Mouse (Mus musculus) forebrain, embryonic 12.5 days (tissue): Measurements from ENCODE around the gene Cabcoco1. TPM values are rescaled to one million over a fixed set of nuclear protein-coding genes. Genes with fewer than 3 reads are reported as not detected.

Source experiments
- ATAC-seq: fragments of 200-750 bp; cut with Nextera tagmentation; 2 replicates; pipeline ENCODE4 v1.8.0; 2017; ENCODE audit warnings: moderate TSS enrichment; ENCODE audit not compliant: low FRiP score
- H3K27ac ChIP-seq: fragments of 300-500 bp; sonication (generic); 2 replicates; pipeline ENCODE4 v1.5.1; 2016; ENCODE audit warnings: mild to moderate bottlenecking
- H3K27me3 ChIP-seq: fragments of 300-500 bp; sonication (generic); 2 replicates; pipeline ENCODE4 v1.6.1; 2016; ENCODE audit warnings: mild to moderate bottlenecking
- H3K36me3 ChIP-seq: fragments of 300-500 bp; sonication (generic); replicated peaks from 2 replicates; pipeline ENCODE4 v1.6.1; 2016; ENCODE audit warnings: mild to moderate bottlenecking
- H3K4me1 ChIP-seq: fragments of 300-500 bp; sonication (generic); 2 replicates; pipeline ENCODE4 v1.6.1; 2016
- H3K4me2 ChIP-seq: fragments of 300-500 bp; sonication (generic); 2 replicates; pipeline ENCODE4 v1.6.1; 2016; ENCODE audit warnings: mild to moderate bottlenecking, moderate library complexity
- H3K4me3 ChIP-seq: fragments of 300-500 bp; sonication (generic); replicated peaks from 2 replicates; pipeline ENCODE4 v1.5.1; 2016; ENCODE audit warnings: mild to moderate bottlenecking
- H3K9ac ChIP-seq: fragments of 300-500 bp; sonication (generic); 2 replicates; pipeline ENCODE4 v1.6.1; 2016; ENCODE audit warnings: mild to moderate bottlenecking
- H3K9me3 ChIP-seq: fragments of 300-500 bp; sonication (generic); 2 replicates; pipeline ENCODE4 v1.6.1; 2016
- WGBS: fragments of 180-500 bp; shearing (Covaris S2); methylation state at CpG from one replicate; pipeline ENCODE4 v1.1.7; 2016; 5-methylcytosine and 5-hydroxymethylcytosine counted together
- polyA plus RNA-seq: library from polyadenylated mRNA; unstranded; fragments of >200 nt; fragmentation: Nextera tagmentation; extraction: Ambion mirVana; gene quantifications from 2 replicates; pipeline ENCODE4 v1.2.1, GENCODE M21; 2016

The Cabcoco1 gene
- polyA plus RNA-seq, 1 experiment from 2014 or later: 0.38 TPM

DNA sequence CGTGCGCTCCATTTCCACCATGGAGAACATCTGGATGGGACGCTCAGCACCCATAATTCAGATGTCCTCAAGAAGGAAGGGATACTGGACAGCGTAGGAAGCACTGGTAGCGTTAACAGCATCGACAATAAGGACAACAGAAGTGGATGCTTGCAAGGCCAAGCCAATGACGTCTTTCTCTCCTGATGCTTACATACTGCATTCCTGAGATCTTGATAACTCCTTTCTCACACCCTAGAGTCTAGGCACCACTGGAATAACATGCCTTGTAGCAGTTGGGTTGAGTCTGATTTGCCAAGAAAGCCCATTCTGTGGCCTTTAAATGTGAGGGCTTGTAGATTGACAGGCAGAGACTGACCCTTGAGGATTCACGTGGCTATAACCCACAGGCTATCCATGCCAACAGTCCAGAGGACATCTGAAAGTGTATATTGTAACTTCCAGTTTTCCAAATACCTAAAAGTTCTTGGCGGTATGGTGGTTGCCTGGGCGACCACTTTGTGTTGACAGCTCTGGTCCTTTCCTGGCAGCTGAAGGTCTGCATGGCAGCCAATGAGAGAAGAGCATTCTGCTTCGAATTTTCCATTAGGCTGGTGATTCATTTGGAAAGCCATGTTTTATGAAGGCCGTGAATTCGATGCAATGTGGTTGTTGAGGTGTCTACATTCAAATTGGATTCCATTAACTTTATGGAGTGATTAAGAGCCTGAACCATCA is 124.5 kb downstream of the Cabcoco1 start:
- Histone ChIP-seq H3K27ac (no peak overlapping the region), H3K9ac (no peak overlapping the region), H3K36me3 (no peaks in the 10 kb centered on the region), H3K9me3 (no peaks in the 10 kb centered on the region; the same call in 1 of the 2 replicates), H3K4me1 (no peaks in the 10 kb centered on the region), H3K27me3 (no peaks in the 10 kb centered on the region), H3K4me2 (no peak overlapping the region), H3K4me3 (no peak overlapping the region)
- 92% methylated on average over 13 of the region's 13 CpGs for WGBS
- ATAC-seq: no peak

DNA sequence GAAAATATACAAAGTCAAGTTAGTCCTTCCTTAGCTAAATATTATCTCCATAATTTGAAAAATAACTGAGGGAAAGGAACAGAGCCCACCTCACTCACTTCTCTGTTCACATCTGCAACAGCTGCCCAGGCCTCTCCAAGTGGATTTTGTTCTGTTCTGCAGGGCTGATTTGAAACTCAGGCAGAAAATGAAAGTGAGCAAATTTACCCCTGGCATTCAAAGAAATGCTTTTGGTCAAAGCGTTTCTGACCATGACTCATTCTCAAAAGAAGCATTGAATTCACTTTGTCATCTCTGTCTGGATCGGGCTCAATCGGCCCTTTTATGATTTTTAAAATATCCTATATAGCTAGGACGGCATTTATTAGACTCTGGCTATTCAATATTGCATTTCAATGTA is 135.8 kb downstream of the Cabcoco1 start:
- Histone ChIP-seq H3K4me2 (no peak overlapping the region), H3K4me1 (no peaks in the 10 kb centered on the region), H3K27me3 (no peaks in the 10 kb centered on the region), H3K36me3 (no peaks in the 10 kb centered on the region), H3K27ac (no peak overlapping the region), H3K9ac (no peak overlapping the region), H3K4me3 (no peak overlapping the region), H3K9me3 (no peaks in the 10 kb centered on the region)
- ATAC-seq: no peak
- 83% methylated on average over 4 of the region's 4 CpGs for WGBS

DNA sequence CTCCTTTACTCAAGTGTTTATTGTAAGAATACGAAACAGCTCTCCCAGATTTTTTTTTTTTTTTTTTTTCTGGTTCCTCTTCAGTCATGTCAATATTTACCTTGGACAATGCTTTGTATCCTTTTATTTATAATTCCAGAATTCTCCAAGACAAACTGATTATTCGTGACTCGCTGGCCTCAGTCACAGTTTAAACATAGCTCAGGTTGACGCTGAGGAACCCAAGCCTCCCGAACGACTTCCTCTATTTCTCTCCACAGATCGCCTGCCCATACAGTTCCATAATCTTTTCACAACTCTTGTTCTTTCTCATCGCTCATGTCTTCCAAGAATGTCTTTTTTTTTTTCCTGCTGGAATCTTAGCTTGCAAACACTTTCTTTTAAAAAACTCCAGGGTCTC is 144.9 kb downstream of the Cabcoco1 start:
- Histone ChIP-seq H3K27ac (no peak overlapping the region), H3K4me2 (no peak overlapping the region), H3K36me3 (no peaks in the 10 kb centered on the region), H3K9ac (no peak overlapping the region), H3K4me3 (no peak overlapping the region), H3K27me3 (no peaks in the 10 kb centered on the region), H3K4me1 (peaks cover 3% of the 10 kb centered on the region; the same call in 1 of the 2 replicates), H3K9me3 (peaks cover 4% of the 10 kb centered on the region; the same call in 1 of the 2 replicates)
- WGBS: 82% methylated on average over 8 of the region's 8 CpGs
- ATAC-seq: no peak

DNA sequence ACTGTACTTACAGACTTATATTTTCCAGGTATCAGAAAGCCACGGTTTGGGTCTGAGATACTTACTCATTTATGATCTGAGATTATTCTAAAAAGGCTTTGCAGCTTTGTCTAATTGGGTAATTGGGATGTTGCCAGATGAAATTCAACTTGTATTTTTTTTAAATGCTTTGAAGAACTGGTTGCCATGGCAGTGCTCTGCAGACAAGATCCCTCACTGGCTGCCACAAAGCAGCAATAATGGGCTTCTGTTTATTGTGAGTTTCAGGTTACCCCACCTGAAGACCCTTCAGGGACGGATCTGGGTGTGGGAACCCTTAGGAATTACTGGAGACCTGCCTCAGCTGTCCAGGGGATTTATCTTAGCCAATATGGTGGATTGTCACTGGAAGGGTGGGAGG is 145.6 kb downstream of the Cabcoco1 start:
- H3K4me2 ChIP-seq: no peak overlapping the region
- no peaks in the 10 kb centered on the region for H3K27me3 ChIP-seq
- no peak overlapping the region for H3K27ac ChIP-seq
- H3K4me3 ChIP-seq: no peak overlapping the region
- WGBS: 52% methylated on average over 2 of the region's 2 CpGs
- peaks cover 4% of the 10 kb centered on the region; the same call in 1 of the 2 replicates for H3K9me3 ChIP-seq
- ATAC-seq: no peak
- H3K9ac ChIP-seq: no peak overlapping the region
- H3K36me3 ChIP-seq: no peaks in the 10 kb centered on the region
- peaks cover 3% of the 10 kb centered on the region; the same call in 1 of the 2 replicates for H3K4me1 ChIP-seq

DNA sequence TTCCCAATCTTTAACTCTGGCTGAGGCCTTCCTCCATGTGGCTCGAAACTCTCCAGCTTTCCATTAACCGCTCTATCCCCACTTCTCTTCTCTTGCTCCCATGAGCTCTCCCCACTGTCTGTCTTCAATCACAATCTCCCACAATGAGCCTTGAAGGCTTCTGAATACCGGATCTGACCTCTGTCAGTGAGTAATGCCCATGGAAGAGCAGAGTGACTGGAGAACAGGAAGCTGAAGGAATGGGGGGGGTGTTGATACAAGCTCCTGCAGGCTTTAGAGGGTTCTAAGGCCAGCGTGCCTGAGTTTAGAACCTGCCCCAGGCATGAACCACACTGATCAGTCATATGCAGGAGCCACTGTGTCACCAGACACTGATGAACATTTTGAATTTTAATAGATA is 150.1 kb downstream of the Cabcoco1 start:
- Histone ChIP-seq H3K27me3 (no peaks in the 10 kb centered on the region), H3K4me2 (no peak overlapping the region), H3K4me3 (no peak overlapping the region), H3K27ac (no peak overlapping the region), H3K36me3 (no peaks in the 10 kb centered on the region), H3K9me3 (no peaks in the 10 kb centered on the region), H3K4me1 (peaks cover 3% of the 10 kb centered on the region; the same call in 1 of the 2 replicates), H3K9ac (no peak overlapping the region)
- ATAC-seq: no peak
- WGBS: 77% methylated on average over 4 of the region's 4 CpGs

DNA sequence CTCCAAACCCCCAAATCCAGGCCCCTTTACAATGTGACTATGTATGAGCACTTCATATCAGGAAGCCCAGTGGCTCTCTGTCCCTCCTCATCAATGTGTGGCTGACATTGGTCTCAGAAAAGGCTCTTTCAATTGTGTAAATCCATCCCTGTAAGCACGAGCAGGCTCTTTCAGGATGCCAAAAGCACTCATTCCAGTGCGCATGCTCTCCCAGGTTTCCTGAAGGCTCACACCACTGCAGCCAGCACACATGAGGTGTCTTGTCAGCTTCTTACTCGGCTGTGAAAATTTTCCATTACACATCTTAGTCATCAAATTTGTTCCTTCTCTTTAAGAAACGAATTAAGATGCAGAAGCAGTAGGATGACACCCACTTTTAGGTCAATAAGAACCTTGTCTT is 152.9 kb downstream of the Cabcoco1 start:
- H3K27ac ChIP-seq: no peak overlapping the region
- H3K4me1 ChIP-seq: no peaks in the 10 kb centered on the region
- H3K4me2 ChIP-seq: no peak overlapping the region
- H3K27me3 ChIP-seq: no peaks in the 10 kb centered on the region
- H3K9ac ChIP-seq: no peak overlapping the region
- H3K36me3 ChIP-seq: no peaks in the 10 kb centered on the region
- H3K9me3 ChIP-seq: no peaks in the 10 kb centered on the region
- no peak for ATAC-seq
- H3K4me3 ChIP-seq: no peak overlapping the region
- WGBS: 78% methylated on average over 4 of the region's 4 CpGs

DNA sequence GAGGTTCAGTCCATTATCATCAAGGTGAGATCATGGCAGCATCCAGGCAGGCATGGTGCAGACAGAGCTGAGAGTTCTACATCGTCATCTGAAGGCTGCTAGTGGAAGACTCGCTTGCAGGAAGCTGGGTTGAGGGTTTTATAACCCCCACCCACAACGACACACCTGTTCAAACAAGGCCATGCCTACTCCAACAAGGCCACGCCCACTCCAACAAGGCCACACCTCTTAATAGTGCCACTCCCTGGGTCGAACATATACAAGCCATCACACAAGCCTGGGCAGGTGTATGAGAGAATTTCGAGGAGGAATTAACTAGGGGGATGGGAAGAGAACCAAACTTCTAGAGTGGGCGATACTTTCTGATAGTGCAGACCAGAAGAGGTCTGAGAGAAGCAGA is 153.6 kb downstream of the Cabcoco1 start:
- H3K36me3 ChIP-seq: no peaks in the 10 kb centered on the region
- WGBS: 78% methylated on average over 7 of the region's 7 CpGs

More for the DNA sequence above, 153.6 kb downstream of the Cabcoco1 start:
- Histone ChIP-seq H3K9me3 (no peaks in the 10 kb centered on the region), H3K4me1 (no peaks in the 10 kb centered on the region), H3K27me3 (no peaks in the 10 kb centered on the region), H3K4me2 (no peak overlapping the region), H3K27ac (no peak overlapping the region), H3K4me3 (no peak overlapping the region), H3K9ac (no peak overlapping the region)
- no peak for ATAC-seq

Other genes starting within 250 kb of the Cabcoco1 start
- 6.0 and 7.6 TPM in 2 replicates for gene Tmem26, start 181.8 kb upstream of the Cabcoco1 start, polyA plus RNA-seq